Mouse (Mus musculus): Measurements from ENCODE around the gene Rab11b.

The Rab11b gene

DNA sequence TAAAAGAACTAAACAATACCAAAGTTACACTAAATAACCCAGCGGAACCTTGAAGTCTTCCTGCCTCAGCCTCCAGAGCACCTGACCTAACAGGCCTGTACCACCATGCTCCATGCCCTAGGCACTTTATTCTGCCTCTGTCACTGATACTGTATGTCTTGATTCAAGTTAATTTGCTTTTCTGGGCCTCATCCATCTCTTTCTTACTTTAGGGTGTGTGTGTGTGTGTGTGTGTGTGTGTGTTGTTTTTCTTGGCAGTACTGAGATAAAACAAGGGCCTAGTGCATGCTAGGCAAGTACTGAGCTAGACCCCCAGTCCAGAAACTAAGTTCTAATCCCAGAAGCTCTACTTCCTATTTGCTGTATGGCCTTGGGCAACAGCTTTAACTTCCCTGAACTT, 43.1 kb downstream of the Rab11b start:
- DNase-seq (ENCODE audit: low spot score): no peak

DNA sequence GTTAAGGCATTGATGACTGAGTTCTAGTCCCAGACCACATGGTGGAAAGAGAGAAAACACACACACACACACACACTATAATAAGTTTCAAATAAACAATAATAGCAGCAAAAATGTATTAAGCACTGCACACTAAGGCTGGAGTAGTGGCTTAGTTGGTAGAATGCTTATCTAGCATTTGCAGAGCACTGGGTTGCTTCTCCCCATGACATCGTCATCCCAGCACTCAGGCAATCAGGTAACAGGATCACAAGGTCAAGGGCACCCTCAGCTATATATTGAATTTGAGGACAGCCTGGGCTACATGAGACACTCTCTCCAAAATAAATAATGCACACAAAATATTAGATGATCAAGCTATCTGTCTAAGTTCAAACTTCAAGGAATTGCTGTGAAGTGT, 45.6 kb downstream of the Rab11b start:
- DNase-seq (ENCODE audit: low spot score): no peak

DNA sequence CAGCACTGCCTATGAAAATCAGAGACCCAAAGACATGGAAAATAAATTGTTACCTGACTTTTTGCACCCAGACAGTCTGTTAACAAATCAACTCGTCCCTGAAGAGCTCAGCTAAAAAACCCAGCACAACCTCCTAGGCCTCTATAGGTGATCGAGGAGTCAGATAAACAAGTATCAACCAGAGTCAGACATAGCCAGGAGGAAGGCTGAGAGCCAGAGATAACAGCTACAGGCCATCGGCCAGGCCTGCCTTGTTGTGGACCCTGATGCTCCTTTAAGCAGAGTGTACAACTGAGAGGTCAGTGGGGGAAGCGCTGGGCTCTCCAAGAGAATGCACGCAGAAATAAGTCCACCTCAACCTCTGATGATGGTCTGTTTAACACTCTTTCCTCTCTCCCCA, 47.1 kb downstream of the Rab11b start:
- DNase-seq (ENCODE audit: low spot score): no peak

DNA sequence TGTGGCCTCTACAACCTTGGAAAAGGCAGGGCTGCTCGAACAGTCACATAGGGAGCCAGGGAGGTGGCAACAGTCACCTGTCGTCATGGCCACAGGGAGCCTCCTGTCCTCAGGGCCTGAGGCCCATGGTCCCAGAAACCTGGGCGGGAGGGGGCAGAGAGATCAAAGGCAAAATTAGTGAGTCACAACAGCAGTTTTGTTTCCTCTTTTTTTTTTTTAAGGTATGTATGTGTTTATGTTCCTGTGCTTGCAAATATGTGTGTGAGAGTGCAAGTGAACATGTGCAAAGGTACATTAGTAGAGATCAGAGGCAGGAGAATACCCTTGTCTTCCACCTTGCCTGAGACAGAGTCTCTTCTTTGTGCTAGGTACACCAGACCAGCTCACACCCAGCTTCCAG, 50.5 kb downstream of the Rab11b start:
- DNase-seq (ENCODE audit: low spot score): no peak

DNA sequence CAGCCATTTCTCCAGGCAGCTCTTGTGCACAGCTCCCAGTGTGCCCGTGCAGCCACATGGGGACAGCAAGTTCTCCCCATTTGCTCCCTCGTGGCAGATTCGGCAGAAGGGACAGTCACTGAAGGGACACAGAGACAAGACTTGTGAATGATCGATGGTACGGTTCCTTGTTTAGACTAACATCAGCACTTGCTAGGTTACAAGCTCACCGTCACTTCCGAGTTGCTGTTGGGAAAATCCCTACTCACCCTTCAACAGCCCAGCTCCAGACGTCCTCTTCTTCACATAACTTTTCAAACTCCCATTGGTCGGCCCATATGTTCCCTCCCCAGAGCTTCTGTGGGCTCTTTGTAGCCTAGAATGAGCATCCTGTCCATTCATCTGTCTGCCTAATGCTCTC, 57.2 kb downstream of the Rab11b start:
- no peak for DNase-seq (ENCODE audit: low spot score)

DNA sequence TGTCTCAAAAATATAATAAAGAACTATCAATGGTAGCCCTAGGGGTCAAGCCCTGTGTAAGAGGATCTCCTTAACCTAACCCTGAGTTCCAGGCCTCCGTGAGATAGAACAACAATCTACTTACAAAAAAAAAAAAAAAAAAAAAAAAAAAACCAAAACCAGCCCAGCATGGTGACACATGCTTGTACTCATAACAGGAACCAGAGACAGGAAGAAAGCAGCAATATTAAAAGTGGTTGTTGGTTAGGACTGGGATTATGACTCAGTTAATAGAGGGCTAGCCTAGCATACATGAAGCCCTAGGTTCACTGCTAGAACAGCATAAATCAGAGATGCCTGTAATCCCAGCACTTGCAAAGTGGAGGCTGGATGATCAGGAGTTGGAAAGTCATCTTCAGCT, 58.2 kb downstream of the Rab11b start:
- DNase-seq (ENCODE audit: low spot score): no peak

DNA sequence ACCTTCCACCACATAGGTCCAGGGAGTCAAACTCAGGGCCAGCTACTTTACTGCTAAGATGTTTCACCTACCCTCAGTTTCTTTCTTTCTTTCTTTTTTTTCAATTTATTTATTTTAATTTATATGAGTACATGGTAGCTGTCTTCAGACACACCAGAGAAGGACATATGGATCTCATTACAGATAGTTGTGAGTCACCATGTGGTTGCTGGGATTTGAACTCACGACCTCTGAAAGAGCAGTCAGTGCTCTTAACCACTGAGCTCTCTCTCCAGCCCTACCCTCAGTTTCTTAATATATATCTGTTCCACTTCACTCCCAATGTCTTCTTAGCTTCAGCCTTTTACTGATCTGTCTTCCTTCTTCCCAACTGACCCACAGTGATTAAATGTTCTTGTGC, 64.9 kb downstream of the Rab11b start:
- DNase-seq (ENCODE audit: low spot score): no peak

All from urinary bladder, postnatal 25 days (tissue).